Mouse (Mus musculus) heart, embryonic 14.5 days (tissue): Measurements from ENCODE around the gene Smim8. TPM values are rescaled to one million over a fixed set of nuclear protein-coding genes. Genes with fewer than 3 reads are reported as not detected.

Experiments used
- ATAC-seq: fragments of 200-750 bp; cut with Nextera tagmentation; 2 replicates; pipeline ENCODE4 v1.8.0; 2017; ENCODE audit warnings: low read depth, moderate TSS enrichment; ENCODE audit not compliant: insufficient number of reproducible peaks, insufficient read depth, low FRiP score
- H3K27ac ChIP-seq, 2 experiments: fragments of 200-500 bp in 1 of 2; fragments of 300-500 bp in 1 of 2; sonication (generic) in 1 of 2; replicated peaks in 1 of 2; 2 replicates each; pipeline ENCODE4 v1.5.1; 2012 to 2014; ENCODE audit warnings: low read depth in 2 of 2, low read length in 2 of 2, control low read depth in 1 of 2, mild to moderate bottlenecking in 1 of 2, mixed read lengths in 1 of 2; ENCODE audit not compliant: control insufficient read depth in 1 of 2, insufficient read depth in 1 of 2
- H3K27me3 ChIP-seq: fragments of 300-500 bp; sonication (generic); 2 replicates; pipeline ENCODE4 v1.6.1; 2014; ENCODE audit warnings: mild to moderate bottlenecking, low read length, control low read depth; ENCODE audit not compliant: control insufficient read depth, insufficient read depth
- H3K36me3 ChIP-seq: fragments of 300-500 bp; sonication (generic); 2 replicates; pipeline ENCODE4 v1.6.1; 2014; ENCODE audit warnings: mild to moderate bottlenecking, control low read depth, low read length, mixed read lengths; ENCODE audit not compliant: control insufficient read depth, insufficient read depth
- H3K4me1 ChIP-seq, 2 experiments: fragments of 200-500 bp in 1 of 2; fragments of 300-500 bp in 1 of 2; sonication (generic) in 1 of 2; 2 replicates each; pipeline ENCODE4 v1.6.1; 2012 to 2014; ENCODE audit warnings: low read length in 2 of 2, control low read depth in 1 of 2, mixed read lengths in 1 of 2; ENCODE audit not compliant: control insufficient read depth in 2 of 2, insufficient read depth in 2 of 2
- H3K4me2 ChIP-seq: fragments of 300-500 bp; sonication (generic); 2 replicates; pipeline ENCODE4 v1.6.1; 2014; ENCODE audit warnings: mild to moderate bottlenecking, low read length
- H3K4me3 ChIP-seq, 2 experiments: fragments of 200-500 bp in 1 of 2; fragments of 300-500 bp in 1 of 2; sonication (generic) in 1 of 2; 2 replicates each; pipeline ENCODE4 v1.5.1; 2012 to 2014; ENCODE audit warnings: low read length in 2 of 2, mild to moderate bottlenecking in 2 of 2, control low read depth in 1 of 2, low read depth in 1 of 2, moderate library complexity in 1 of 2; ENCODE audit not compliant: control insufficient read depth in 1 of 2, insufficient read depth in 1 of 2
- H3K9ac ChIP-seq: fragments of 300-500 bp; sonication (generic); 2 replicates; pipeline ENCODE4 v1.6.1; 2014; ENCODE audit warnings: mild to moderate bottlenecking, low read length
- H3K9me3 ChIP-seq: fragments of 300-500 bp; sonication (generic); 2 replicates; pipeline ENCODE4 v1.6.1; 2016; ENCODE audit warnings: low read length, control low read depth; ENCODE audit not compliant: control insufficient read depth
- WGBS: fragments of 180-500 bp; shearing (Covaris S2); extraction: QIAGEN DNeasy Blood & Tissue Kit; methylation state at CpG from one replicate; pipeline ENCODE4 v1.1.7; 2014; 5-methylcytosine and 5-hydroxymethylcytosine counted together
- polyA plus RNA-seq: library from polyadenylated mRNA; unstranded; fragments of >200 nt; fragmentation: Nextera tagmentation; extraction: Ambion mirVana; gene quantifications from 2 replicates; pipeline ENCODE4 v1.2.1, GENCODE M21; 2014

Smim8 gene
- polyA plus RNA-seq, 1 experiment from 2014 or later, result 84.5 TPM

DNA sequence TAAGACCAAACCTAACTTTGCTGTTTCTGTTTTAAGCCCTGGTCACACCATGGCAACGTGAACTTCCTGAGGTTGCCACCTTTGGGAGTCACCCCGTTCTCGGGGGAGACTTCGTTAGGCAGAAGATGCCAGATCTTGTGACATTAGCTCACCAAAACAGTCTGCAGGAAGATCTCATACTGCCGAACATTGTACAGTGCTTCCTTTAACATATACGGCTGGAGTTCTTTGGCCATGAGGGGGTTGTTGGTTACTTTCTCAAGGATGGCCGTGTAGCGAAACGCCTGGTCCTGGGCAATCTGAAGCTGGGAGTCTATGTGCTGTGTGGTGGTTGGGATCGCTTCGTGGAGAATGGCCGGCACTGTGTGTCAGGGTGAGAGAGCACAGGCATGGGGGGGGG is 58.8 kb downstream of the Smim8 start:
- no peak overlapping the region for H3K4me3 ChIP-seq
- H3K36me3 ChIP-seq, result no peaks in the 10 kb centered on the region
- no peak overlapping the region for H3K9ac ChIP-seq
- H3K9me3 ChIP-seq, result peaks cover 13% of the 10 kb centered on the region; the same call in 1 of the 2 replicates
- H3K4me2 ChIP-seq, result no peak overlapping the region
- H3K27ac ChIP-seq, result no peak overlapping the region
- H3K4me1 ChIP-seq, result no peaks in the 10 kb centered on the region
- 91% methylated on average over 12 of the region's 12 CpGs for WGBS
- H3K27me3 ChIP-seq, result no peaks in the 10 kb centered on the region
- no peak for ATAC-seq

Other genes starting within 250 kb of the Smim8 start
- 44.6 and 45.1 TPM in 2 replicates for gene Akirin2, start 227.5 kb downstream of the Smim8 start, polyA plus RNA-seq
- 70.6 and 75.6 TPM in 2 replicates for gene Orc3, start 163.5 kb downstream of the Smim8 start, polyA plus RNA-seq
- 47.3 and 48.0 TPM in 2 replicates for gene Rars2, start 163.5 kb downstream of the Smim8 start, polyA plus RNA-seq
- gene Slc35a1, start 91.0 kb downstream of the Smim8 start, polyA plus RNA-seq, result 47.9 and 55.7 TPM in 2 replicates
- 0.38 TPM in 1 of 2 replicates, not detected in the other for gene Cfap206, start 48.2 kb downstream of the Smim8 start, polyA plus RNA-seq
- gene Gm136, start 22.2 kb downstream of the Smim8 start, polyA plus RNA-seq, result not detected in 2 replicates
- gene Zfp292, start 104.5 kb upstream of the Smim8 start, polyA plus RNA-seq, result 17.8 and 18.7 TPM in 2 replicates
- not detected in 2 replicates for gene Cga, start 115.4 kb upstream of the Smim8 start, polyA plus RNA-seq